Mouse (Mus musculus) hindbrain, embryonic 15.5 days (tissue): Measurements from ENCODE around the gene Gm27179. TPM values are rescaled to one million over a fixed set of nuclear protein-coding genes. Genes with fewer than 3 reads are reported as not detected.
"Not testable (repeated sequence)": the region's sequence is repeated elsewhere in the genome, so short reads cannot be mapped to it uniquely, and the experiment has no call there.

Experiments used
- ATAC-seq: fragments of 200-750 bp; cut with Nextera tagmentation; 2 replicates; pipeline ENCODE4 v1.8.0; 2017; ENCODE audit warnings: low read depth, moderate number of reproducible peaks, moderate TSS enrichment; ENCODE audit not compliant: low FRiP score
- H3K27ac ChIP-seq: fragments of 300-500 bp; sonication (generic); replicated peaks from 2 replicates; pipeline ENCODE4 v1.5.1; 2015; ENCODE audit warnings: mild to moderate bottlenecking, inconsistent platforms
- H3K27me3 ChIP-seq: fragments of 300-500 bp; sonication (generic); 2 replicates; pipeline ENCODE4 v1.6.1; 2015; ENCODE audit warnings: control low read depth, inconsistent platforms
- H3K36me3 ChIP-seq: fragments of 300-500 bp; sonication (generic); 2 replicates; pipeline ENCODE4 v1.6.1; 2015; ENCODE audit warnings: control low read depth, inconsistent platforms
- H3K4me1 ChIP-seq: fragments of 300-500 bp; sonication (generic); replicated peaks from 2 replicates; pipeline ENCODE4 v1.6.1; 2015; ENCODE audit warnings: control low read depth, inconsistent platforms
- H3K4me2 ChIP-seq: fragments of 300-500 bp; sonication (generic); 2 replicates; pipeline ENCODE4 v1.6.1; 2015; ENCODE audit warnings: moderate library complexity, mild to moderate bottlenecking, inconsistent platforms
- H3K4me3 ChIP-seq: fragments of 300-500 bp; sonication (generic); 2 replicates; pipeline ENCODE4 v1.5.1; 2015; ENCODE audit warnings: mild to moderate bottlenecking, inconsistent platforms
- H3K9ac ChIP-seq: fragments of 300-500 bp; sonication (generic); 2 replicates; pipeline ENCODE4 v1.6.1; 2015; ENCODE audit warnings: inconsistent platforms
- H3K9me3 ChIP-seq: fragments of 300-500 bp; sonication (generic); 2 replicates; pipeline ENCODE4 v1.6.1; 2016; ENCODE audit warnings: control low read depth, inconsistent platforms
- WGBS: fragments of 180-500 bp; shearing (Covaris S2); methylation state at CpG from one replicate; pipeline ENCODE4 v1.1.7; 2015; 5-methylcytosine and 5-hydroxymethylcytosine counted together
- polyA plus RNA-seq: library from polyadenylated mRNA; unstranded; fragments of >200 nt; fragmentation: Nextera tagmentation; extraction: Ambion mirVana; gene quantifications from 2 replicates; pipeline ENCODE4 v1.2.1, GENCODE M21; 2015

Gene Gm27179
- polyA plus RNA-seq, 1 experiment from 2014 or later = not detected

DNA sequence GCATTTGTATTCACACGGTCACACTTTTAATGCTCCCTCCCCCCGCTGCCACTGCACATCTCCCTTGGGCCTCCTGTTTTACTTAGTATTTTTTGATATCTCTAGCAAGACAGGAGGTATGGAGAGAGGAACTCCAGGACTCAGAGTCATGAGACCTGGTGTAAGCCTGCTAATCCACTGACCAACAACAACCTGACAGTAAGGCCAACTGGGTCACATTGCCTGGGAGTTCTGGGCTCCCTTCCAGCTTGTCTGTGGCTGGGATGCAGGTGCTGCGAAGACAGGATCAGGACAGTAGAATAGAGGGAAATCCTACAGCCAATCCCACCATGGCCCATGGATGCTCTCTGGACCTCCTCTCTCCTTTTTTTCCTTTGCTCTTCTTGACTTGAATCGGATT, 47.9 kb downstream of the Gm27179 start:
- H3K9me3 ChIP-seq, H3K4me3 ChIP-seq, ATAC-seq, H3K4me2 ChIP-seq, H3K4me1 ChIP-seq, H3K9ac ChIP-seq, H3K36me3 ChIP-seq, H3K27me3 ChIP-seq, H3K27ac ChIP-seq: not testable (repeated sequence)
- no CpG with 5 or more reads among the region's 4 CpGs for WGBS

Other genes with a start within 250 kb of the Gm27179 start
- gene Synb, start 218.2 kb downstream of the Gm27179 start, polyA plus RNA-seq = not detected in 2 replicates
- not detected in 2 replicates for gene Gm16867, start 9.2 kb downstream of the Gm27179 start, polyA plus RNA-seq
- gene Entpd4b, start 42.9 kb upstream of the Gm27179 start, polyA plus RNA-seq = 16.0 TPM in 2 replicates